In the genomic region with DNA sequence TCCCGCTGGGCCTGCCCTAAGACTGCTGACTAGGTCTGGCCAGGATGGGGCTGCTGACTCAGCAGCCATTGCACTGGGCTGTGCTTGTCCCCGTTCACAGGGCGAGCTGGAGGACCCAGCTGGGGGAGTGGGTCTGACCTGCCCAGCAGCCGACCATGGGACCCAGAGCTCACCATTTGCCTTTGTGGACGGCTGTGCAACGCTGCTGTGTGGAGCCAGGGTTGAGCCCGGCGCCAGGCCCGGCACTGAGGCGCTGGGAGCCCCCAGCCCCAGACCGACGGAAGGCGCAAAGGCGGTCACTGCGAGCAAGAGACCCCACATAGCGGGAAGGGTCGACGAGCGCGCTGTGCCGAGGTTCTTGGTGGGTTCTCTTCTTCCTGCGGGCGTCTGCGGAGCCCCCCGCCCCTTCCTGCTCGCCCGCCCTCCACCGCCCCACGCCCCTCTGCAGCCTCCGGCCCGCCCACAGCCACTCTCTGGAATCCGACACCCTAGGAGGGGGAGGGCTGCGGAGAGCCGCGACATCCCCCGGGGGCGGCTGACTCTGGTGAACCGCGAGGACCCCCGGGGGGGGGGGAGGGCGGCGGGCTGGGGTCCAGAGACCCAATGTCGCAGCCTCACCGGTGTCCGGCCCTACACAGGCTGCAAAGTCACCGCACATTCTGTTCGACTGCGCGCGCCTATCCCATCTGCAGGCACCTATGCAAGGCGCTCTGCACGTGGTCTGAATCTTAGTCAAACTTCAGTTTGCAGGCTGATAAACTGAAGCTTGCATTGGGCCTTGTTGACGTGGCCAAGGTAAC, we compare ENCODE assay signal across 9 mouse cellular contexts. TPM values are rescaled to one million over a fixed set of nuclear protein-coding genes. Genes with fewer than 3 reads are reported as not detected.
DNase-seq lines count a peak whose midpoint lies in the region; ATAC-seq and TF ChIP-seq lines count a peak whose summit lies in the region.
"Had no signal": no experiment of that assay in that cellular context is flagged by ENCODE, and none has a peak within 500 bp of the region (broad histone marks: within the 10 kb centered on the region; RNA-seq: fewer than 3 reads in every experiment).

A gene (minus strand): TSS at position 389 of the 800 bp plus-strand sequence.

- peaks cover 38% of the 10 kb centered on the region for H3K27me3 ChIP-seq in forebrain, embryonic 10.5 days (ENCODE audit: poor library complexity, severe bottlenecking)
- H3K27me3 ChIP-seq in hindbrain, embryonic 10.5 days (ENCODE audit: insufficient read depth, poor library complexity, severe bottlenecking): peaks cover 19% of the 10 kb centered on the region
- H3K27me3 ChIP-seq in liver, embryonic 14.5 days (ENCODE audit: control insufficient read depth, insufficient read depth, low read length): peaks cover 21% of the 10 kb centered on the region
- peaks cover 18% of the 10 kb centered on the region for H3K27me3 ChIP-seq in small intestine, adult 2 months (ENCODE audit: control insufficient read depth, insufficient read depth, low read length)

- H3K9me3 ChIP-seq in ES-E14 (ENCODE audit: control insufficient read depth, insufficient read depth, low read depth, low read length): no peaks in the 10 kb centered on the region
- no peaks in the 10 kb centered on the region for H3K9me3 ChIP-seq in forebrain, embryonic 10.5 days
- no peaks in the 10 kb centered on the region for H3K9me3 ChIP-seq in hindbrain, embryonic 10.5 days
- no peaks in the 10 kb centered on the region for H3K9me3 ChIP-seq in liver, embryonic 14.5 days (ENCODE audit: control insufficient read depth, low read length)

- no peak for TF ChIP-seq CTCF in liver, embryonic 14.5 days (IDR thresholded peaks at IDR 0.05; ENCODE audit: low read depth)
- TF ChIP-seq CTCF in small intestine, adult 2 months (IDR thresholded peaks at IDR 0.05; ENCODE audit: extremely low read depth, insufficient read length, insufficient replicate concordance, low read depth, low read length): no peak

- no peak for TF ChIP-seq EP300 in liver, embryonic 14.5 days (IDR thresholded peaks at IDR 0.05; ENCODE audit: low read depth)

- WGBS in forebrain, embryonic 10.5 days: under 1% methylated on average over 47 of the region's 53 CpGs
- under 1% methylated on average over 51 of the region's 53 CpGs for WGBS in hindbrain, embryonic 10.5 days
- 3% methylated on average over 49 of the region's 53 CpGs for WGBS in liver, embryonic 14.5 days (ENCODE audit: insufficient replicate concordance)
- 4% methylated on average over 47 of the region's 53 CpGs for WGBS in small intestine, adult 2 months

- H3K4me2 ChIP-seq in liver, embryonic 14.5 days (ENCODE audit: low read depth): peak within 1 kb of the TSS; percentile 63

- no peak for DNase-seq in frontal cortex, adult 2 months (ENCODE audit: extremely low spot score in 1 of 2, low spot score in 1 of 2)
- DNase-seq in frontal cortex, postnatal 14 days (ENCODE audit: low spot score in 2 of 2): no peak
- DNase-seq in ES-E14 (ENCODE audit: low read depth, low spot score): peak; percentile 31
- peak; percentile 78 for DNase-seq in forebrain, embryonic 10.5 days (ENCODE audit: extremely low spot score, low spot score)
- DNase-seq in hindbrain, embryonic 10.5 days (ENCODE audit: low spot score): peak; percentile 81
- DNase-seq in liver, embryonic 14.5 days (ENCODE audit: low read depth in 3 of 3, low spot score in 3 of 3): no peak
- DNase-seq in frontal cortex, postnatal 10 days (ENCODE audit: low spot score in 2 of 2): no peak

- in situ Hi-C loops in ES-E14 (cut with MboI; ENCODE audit: low sequenced_read_pairs in 2 of 2, unreplicated experiment in 2 of 2): no loop called here

- H3K4me1 ChIP-seq in ES-E14 (ENCODE audit: control insufficient read depth in 2 of 2, insufficient read depth in 2 of 2, low read length in 2 of 2, poor library complexity in 1 of 2): peaks cover 3 to 8% of the 10 kb centered on the region in 2 experiments; a peak in 3 of 4 replicates
- H3K4me1 ChIP-seq in forebrain, embryonic 10.5 days: peaks cover 38% of the 10 kb centered on the region
- peaks cover 36% of the 10 kb centered on the region for H3K4me1 ChIP-seq in hindbrain, embryonic 10.5 days (replicated peaks)
- H3K4me1 ChIP-seq in liver, embryonic 14.5 days (replicated peaks; ENCODE audit: control insufficient read depth in 2 of 2, insufficient read depth in 2 of 2, low read length in 1 of 2): no peaks in the 10 kb centered on the region
- no peaks in the 10 kb centered on the region for H3K4me1 ChIP-seq in small intestine, adult 2 months (ENCODE audit: control insufficient read depth, insufficient read depth, insufficient read length, low read length)

- H3K27ac ChIP-seq in ES-E14 (ENCODE audit: insufficient read depth, low read depth, low read length, poor library complexity, severe bottlenecking): no peak within 1 kb of the TSS
- peak within 1 kb of the TSS; percentile 89 for H3K27ac ChIP-seq in forebrain, embryonic 10.5 days
- H3K27ac ChIP-seq in hindbrain, embryonic 10.5 days: peak within 1 kb of the TSS; percentile 90
- H3K27ac ChIP-seq in liver, embryonic 14.5 days: no peak within 1 kb of the TSS
- H3K27ac ChIP-seq in small intestine, adult 2 months (ENCODE audit: insufficient read depth, low read depth, low read length): no peak within 1 kb of the TSS

- ATAC-seq in liver, embryonic 14.5 days (ENCODE audit: insufficient read depth): peak; percentile 43; the same call in 1 of the 2 replicates

- H3K9ac ChIP-seq in ES-E14 (ENCODE audit: insufficient read depth, low read depth, low read length, poor library complexity, severe bottlenecking): peak within 1 kb of the TSS; percentile 71
- H3K9ac ChIP-seq in liver, embryonic 14.5 days (replicated peaks): no peak within 1 kb of the TSS

- H3K36me3 ChIP-seq in ES-E14 (ENCODE audit: control insufficient read depth, insufficient read depth, low read length, poor library complexity, severe bottlenecking): peaks cover 9% of the 10 kb centered on the region
- H3K36me3 ChIP-seq in forebrain, embryonic 10.5 days (replicated peaks): peaks cover 36% of the 10 kb centered on the region
- peaks cover 23% of the 10 kb centered on the region for H3K36me3 ChIP-seq in hindbrain, embryonic 10.5 days
- no peaks in the 10 kb centered on the region for H3K36me3 ChIP-seq in liver, embryonic 14.5 days (replicated peaks; ENCODE audit: control insufficient read depth, insufficient read depth, low read depth)
- no peaks in the 10 kb centered on the region for H3K36me3 ChIP-seq in small intestine, adult 2 months (ENCODE audit: control insufficient read depth, insufficient read depth, low read length)

- peak within 1 kb of the TSS; percentile 75 to 90 for H3K4me3 ChIP-seq in ES-E14 (ENCODE audit: insufficient read depth in 1 of 2, low read depth in 1 of 2, low read length in 2 of 2, poor library complexity in 1 of 2, severe bottlenecking in 1 of 2)
- peak within 1 kb of the TSS; percentile 72 for H3K4me3 ChIP-seq in forebrain, embryonic 10.5 days
- H3K4me3 ChIP-seq in hindbrain, embryonic 10.5 days: peak within 1 kb of the TSS; percentile 70
- H3K4me3 ChIP-seq in liver, embryonic 14.5 days (ENCODE audit: insufficient read depth in 1 of 2, low read depth in 2 of 2, low read length in 2 of 2): peak within 1 kb of the TSS; percentile 29 to 46
- H3K4me3 ChIP-seq in small intestine, adult 2 months (ENCODE audit: low read depth, low read length): peak within 1 kb of the TSS; percentile 11
- H3K4me3 ChIP-seq: myocyte had no signal

- TF ChIP-seq POLR2A in small intestine, adult 2 months (IDR thresholded peaks at IDR 0.05; ENCODE audit: low read depth, low read length): no peak

TF ChIP-seq in ES-E14, 5 proteins besides CTCF, POLR2A, EP300 and RAD21:
- TF ChIP-seq MAFK (IDR thresholded peaks at IDR 0.05; ENCODE audit: insufficient read depth, low read depth, low read length) (peak; percentile 95), HCFC1 (IDR thresholded peaks at IDR 0.05; ENCODE audit: borderline replicate concordance, insufficient read depth, low read length) (no peak)

RNA-seq across cellular contexts. Expression of the gene that starts here (rescaled TPM):
- polyA plus RNA-seq in frontal cortex, adult 2 months (2012; rRNA removed): 14.2 and 16.3 TPM in 2 replicates
- total RNA-seq in ES-E14 (2012; rRNA removed): 52.2 and 61.2 TPM in 2 replicates
- 36.7 and 41.8 TPM in 2 replicates for polyA plus RNA-seq in forebrain, embryonic 10.5 days (2016; fragmentation: Nextera tagmentation; extraction: Ambion mirVana)
- 49.3 and 56.7 TPM in 2 replicates for polyA plus RNA-seq in hindbrain, embryonic 10.5 days (2016; fragmentation: Nextera tagmentation; extraction: Ambion mirVana)
- 1.3 and 2.3 TPM in 2 replicates for polyA plus RNA-seq in liver, embryonic 14.5 days (2012; rRNA removed)
- polyA plus RNA-seq in liver, embryonic 14.5 days (2014; fragmentation: Nextera tagmentation; extraction: Ambion mirVana): 1.5 and 1.9 TPM in 2 replicates
- polyA plus RNA-seq in small intestine, adult 2 months (2012; rRNA removed): 2.2 and 2.9 TPM in 2 replicates

Comparison
In these comparisons a context has a peak if more than half of its experiments do, and no peak if none do; other contexts are left out.
1. DNase-seq: peak in ES-E14 (single experiment), forebrain, embryonic 10.5 days (single experiment) and hindbrain, embryonic 10.5 days (single experiment); none in frontal cortex, adult 2 months (0 of 2), frontal cortex, postnatal 14 days (0 of 2), liver, embryonic 14.5 days (0 of 3) and frontal cortex, postnatal 10 days (0 of 2).
2. H3K27ac ChIP-seq: peak in forebrain, embryonic 10.5 days (single experiment) and hindbrain, embryonic 10.5 days (single experiment); none in ES-E14 (single experiment), liver, embryonic 14.5 days (single experiment) and small intestine, adult 2 months (single experiment).
3. H3K4me3 ChIP-seq: peak in every context shown above with its lines; median percentile 82 in ES-E14; 72 in forebrain, embryonic 10.5 days; 70 in hindbrain, embryonic 10.5 days; 38 in liver, embryonic 14.5 days; 11 in small intestine, adult 2 months.